Mouse (Mus musculus): ENCODE measurements at regions not wholly inside any gene's neighbourhood (a gene's known extent, or its start where the extent isn't known, plus 50 kb on each side); places are given as distances from the start of the nearest gene placed in this dataset.

DNA sequence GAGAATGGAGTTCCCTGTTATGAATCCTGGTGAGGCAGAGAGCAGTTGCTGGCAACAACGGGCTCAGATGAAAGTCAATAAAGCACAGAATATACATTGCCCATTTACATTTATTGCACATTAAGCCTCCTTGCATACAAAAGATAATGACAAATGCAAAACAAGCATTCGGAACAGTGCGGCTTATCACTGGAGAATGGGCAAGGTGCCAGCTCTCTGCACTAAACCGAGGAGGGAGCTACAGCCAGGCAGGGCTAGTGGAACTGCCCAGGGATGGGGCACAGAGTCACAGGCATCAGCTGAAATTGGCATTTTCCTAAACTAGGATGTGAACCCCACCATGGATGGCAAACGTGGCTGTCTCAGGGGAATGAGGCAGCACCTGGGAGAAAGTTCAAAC is 2514.8 kb upstream of the 5930422O12Rik start:
- WGBS (ENCODE audit: insufficient replicate concordance), result 57% methylated on average over 5 of the region's 5 CpGs

DNA sequence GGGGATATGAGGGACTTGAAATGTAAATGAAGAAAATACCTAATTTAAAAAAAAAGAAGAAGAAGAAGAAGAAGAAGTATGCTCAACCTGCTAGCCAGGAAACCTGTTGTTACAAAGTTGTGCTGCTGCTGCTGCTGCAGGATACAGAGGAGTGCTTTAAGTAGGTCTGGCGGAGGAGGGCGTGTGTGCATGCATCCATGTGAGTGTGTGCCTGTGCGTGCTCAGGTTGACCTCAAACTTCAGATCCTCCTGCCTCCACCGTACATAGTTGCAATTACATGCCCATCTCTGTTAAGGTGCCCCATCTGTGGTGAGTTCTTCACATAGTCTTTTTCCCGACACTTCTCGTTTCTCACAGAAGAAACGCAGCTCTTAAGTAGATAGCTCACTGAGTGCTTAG is 2513.4 kb upstream of the 5930422O12Rik start:
- no peak for ATAC-seq (ENCODE audit: low read depth)
- Histone ChIP-seq H3K9me3 (replicated peaks; ENCODE audit: control insufficient read depth, low read length) (no peaks in the 10 kb centered on the region), H3K4me1 (ENCODE audit: control insufficient read depth, low read depth, low read length) (no peaks in the 10 kb centered on the region), H3K4me2 (ENCODE audit: low read depth, low read length) (no peak overlapping the region), H3K4me3 (ENCODE audit: low read depth, low read length) (no peak overlapping the region), H3K9ac (ENCODE audit: low read depth, low read length) (no peak overlapping the region), H3K27me3 (ENCODE audit: control insufficient read depth, insufficient read depth, low read depth, low read length) (no peaks in the 10 kb centered on the region), H3K36me3 (ENCODE audit: control insufficient read depth, insufficient read depth) (no peaks in the 10 kb centered on the region), H3K27ac (ENCODE audit: low read length) (no peak overlapping the region)
- WGBS (ENCODE audit: insufficient replicate concordance), result 57% methylated on average over 7 of the region's 7 CpGs

More for the DNA sequence above, 2514.8 kb upstream of the 5930422O12Rik start:
- no peaks in the 10 kb centered on the region for H3K4me1 ChIP-seq (ENCODE audit: control insufficient read depth, low read depth, low read length)
- H3K9ac ChIP-seq (ENCODE audit: low read depth, low read length), result no peak overlapping the region
- H3K27ac ChIP-seq (ENCODE audit: low read length), result no peak overlapping the region
- H3K9me3 ChIP-seq (replicated peaks; ENCODE audit: control insufficient read depth, low read length), result no peaks in the 10 kb centered on the region
- no peak overlapping the region for H3K4me3 ChIP-seq (ENCODE audit: low read depth, low read length)
- H3K36me3 ChIP-seq (ENCODE audit: control insufficient read depth, insufficient read depth), result no peaks in the 10 kb centered on the region
- no peak overlapping the region for H3K4me2 ChIP-seq (ENCODE audit: low read depth, low read length)
- ATAC-seq (ENCODE audit: low read depth), result no peak
- no peaks in the 10 kb centered on the region for H3K27me3 ChIP-seq (ENCODE audit: control insufficient read depth, insufficient read depth, low read depth, low read length)

DNA sequence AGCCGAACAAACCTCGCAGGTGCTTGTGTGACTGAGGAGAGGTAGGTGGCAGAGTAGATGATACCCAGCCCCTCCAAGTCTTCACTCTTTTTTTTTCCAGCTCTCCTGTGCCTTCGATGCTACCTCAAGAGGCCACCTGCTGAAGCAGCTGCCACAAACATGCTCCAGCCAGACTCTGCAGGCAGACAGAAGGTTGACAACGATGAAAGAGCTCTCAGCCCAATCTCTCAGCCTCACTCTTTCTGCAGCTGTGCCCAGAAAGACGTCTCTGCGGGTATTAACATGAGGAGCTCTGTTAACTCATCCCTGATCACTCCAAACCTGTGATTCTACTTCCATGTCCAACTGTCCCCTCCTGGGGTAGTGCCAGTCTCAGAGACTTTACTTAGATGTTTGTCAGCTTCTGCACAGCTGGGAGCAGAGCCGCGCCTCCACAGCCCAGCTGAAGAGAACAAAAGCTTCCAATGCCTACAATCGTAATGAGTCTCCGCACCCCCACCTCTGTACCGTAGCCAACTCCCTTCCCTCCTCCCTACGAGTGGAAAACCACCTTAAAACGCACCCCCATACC is 2512.8 kb upstream of the 5930422O12Rik start:
- Histone ChIP-seq H3K4me2 (ENCODE audit: low read depth, low read length) (peak overlapping the region; percentile 41), H3K36me3 (ENCODE audit: control insufficient read depth, insufficient read depth) (no peaks in the 10 kb centered on the region), H3K9me3 (replicated peaks; ENCODE audit: control insufficient read depth, low read length) (no peaks in the 10 kb centered on the region), H3K27me3 (ENCODE audit: control insufficient read depth, insufficient read depth, low read depth, low read length) (no peaks in the 10 kb centered on the region), H3K4me3 (ENCODE audit: low read depth, low read length) (peak overlapping the region; percentile 14; the same call in 1 of the 2 replicates), H3K9ac (ENCODE audit: low read depth, low read length) (no peak overlapping the region), H3K4me1 (ENCODE audit: control insufficient read depth, low read depth, low read length) (no peaks in the 10 kb centered on the region), H3K27ac (ENCODE audit: low read length) (no peak overlapping the region)
- ATAC-seq (ENCODE audit: low read depth), result no peak
- 11% methylated on average over 13 of the region's 13 CpGs for WGBS (ENCODE audit: insufficient replicate concordance)

DNA sequence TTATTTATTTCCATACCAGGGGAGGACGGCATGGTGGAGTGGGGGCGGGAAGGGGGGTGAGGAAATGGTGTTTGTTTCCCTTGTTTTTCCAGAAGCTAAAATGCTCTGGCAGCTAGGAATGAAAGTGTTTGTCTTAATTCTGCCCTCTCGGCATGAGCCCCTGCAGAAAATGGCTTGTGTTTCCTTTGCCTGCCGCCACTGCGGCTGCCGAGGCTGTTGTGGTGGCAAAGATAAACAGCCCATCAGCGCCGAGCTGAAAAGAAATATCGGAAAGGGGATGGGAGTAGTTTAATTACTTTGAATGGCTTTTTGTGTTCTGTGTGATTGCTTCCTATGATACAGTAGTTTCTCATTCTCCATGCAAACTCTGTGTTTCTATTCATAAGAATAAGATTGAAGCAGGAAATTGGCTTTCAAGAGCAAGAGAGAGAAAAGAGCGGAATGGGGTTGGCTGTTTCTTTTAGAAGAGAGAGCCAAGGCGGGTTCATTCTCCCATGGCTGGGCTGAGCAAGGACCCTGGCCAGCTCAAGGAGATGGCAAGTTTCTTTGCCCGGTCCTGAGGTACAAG is 2512.2 kb upstream of the 5930422O12Rik start:
- Histone ChIP-seq H3K36me3 (ENCODE audit: control insufficient read depth, insufficient read depth) (no peaks in the 10 kb centered on the region), H3K4me2 (ENCODE audit: low read depth, low read length) (peak overlapping the region; percentile 41), H3K27me3 (ENCODE audit: control insufficient read depth, insufficient read depth, low read depth, low read length) (no peaks in the 10 kb centered on the region), H3K4me1 (ENCODE audit: control insufficient read depth, low read depth, low read length) (no peaks in the 10 kb centered on the region), H3K9me3 (replicated peaks; ENCODE audit: control insufficient read depth, low read length) (no peaks in the 10 kb centered on the region), H3K27ac (ENCODE audit: low read length) (no peak overlapping the region), H3K9ac (ENCODE audit: low read depth, low read length) (no peak overlapping the region), H3K4me3 (ENCODE audit: low read depth, low read length) (peak overlapping the region; percentile 14; the same call in 1 of the 2 replicates)
- WGBS (ENCODE audit: insufficient replicate concordance), result 7% methylated on average over 12 of the region's 12 CpGs
- ATAC-seq (ENCODE audit: low read depth), result no peak

DNA sequence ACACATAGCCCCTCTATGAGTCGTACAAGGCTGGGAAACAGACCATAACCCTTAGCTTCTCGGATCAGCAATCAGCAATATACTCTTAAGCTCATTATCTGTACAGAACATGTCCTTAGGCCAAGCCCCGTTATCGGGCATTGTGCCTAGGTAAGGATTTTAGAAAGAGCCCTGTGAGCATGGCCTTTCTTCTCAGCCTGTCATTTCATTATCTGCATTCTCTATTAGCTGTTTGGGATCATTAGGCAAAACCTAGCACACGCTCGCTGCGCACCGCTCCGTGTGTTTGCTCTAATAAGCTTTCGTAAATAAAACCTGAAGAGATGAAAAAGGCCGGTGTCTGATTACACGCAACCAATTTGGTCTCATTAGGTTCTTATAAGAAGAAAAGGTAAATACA is 2507.1 kb upstream of the 5930422O12Rik start:
- H3K36me3 ChIP-seq (ENCODE audit: control insufficient read depth, insufficient read depth), result no peaks in the 10 kb centered on the region
- no peaks in the 10 kb centered on the region for H3K9me3 ChIP-seq (replicated peaks; ENCODE audit: control insufficient read depth, low read length)
- ATAC-seq (ENCODE audit: low read depth), result no peak
- no peaks in the 10 kb centered on the region for H3K27me3 ChIP-seq (ENCODE audit: control insufficient read depth, insufficient read depth, low read depth, low read length)
- no peak overlapping the region for H3K4me2 ChIP-seq (ENCODE audit: low read depth, low read length)
- no peak overlapping the region for H3K9ac ChIP-seq (ENCODE audit: low read depth, low read length)
- no peaks in the 10 kb centered on the region for H3K4me1 ChIP-seq (ENCODE audit: control insufficient read depth, low read depth, low read length)
- H3K4me3 ChIP-seq (ENCODE audit: low read depth, low read length), result no peak overlapping the region
- 72% methylated on average over 12 of the region's 12 CpGs for WGBS (ENCODE audit: insufficient replicate concordance)
- no peak overlapping the region for H3K27ac ChIP-seq (ENCODE audit: low read length)

DNA sequence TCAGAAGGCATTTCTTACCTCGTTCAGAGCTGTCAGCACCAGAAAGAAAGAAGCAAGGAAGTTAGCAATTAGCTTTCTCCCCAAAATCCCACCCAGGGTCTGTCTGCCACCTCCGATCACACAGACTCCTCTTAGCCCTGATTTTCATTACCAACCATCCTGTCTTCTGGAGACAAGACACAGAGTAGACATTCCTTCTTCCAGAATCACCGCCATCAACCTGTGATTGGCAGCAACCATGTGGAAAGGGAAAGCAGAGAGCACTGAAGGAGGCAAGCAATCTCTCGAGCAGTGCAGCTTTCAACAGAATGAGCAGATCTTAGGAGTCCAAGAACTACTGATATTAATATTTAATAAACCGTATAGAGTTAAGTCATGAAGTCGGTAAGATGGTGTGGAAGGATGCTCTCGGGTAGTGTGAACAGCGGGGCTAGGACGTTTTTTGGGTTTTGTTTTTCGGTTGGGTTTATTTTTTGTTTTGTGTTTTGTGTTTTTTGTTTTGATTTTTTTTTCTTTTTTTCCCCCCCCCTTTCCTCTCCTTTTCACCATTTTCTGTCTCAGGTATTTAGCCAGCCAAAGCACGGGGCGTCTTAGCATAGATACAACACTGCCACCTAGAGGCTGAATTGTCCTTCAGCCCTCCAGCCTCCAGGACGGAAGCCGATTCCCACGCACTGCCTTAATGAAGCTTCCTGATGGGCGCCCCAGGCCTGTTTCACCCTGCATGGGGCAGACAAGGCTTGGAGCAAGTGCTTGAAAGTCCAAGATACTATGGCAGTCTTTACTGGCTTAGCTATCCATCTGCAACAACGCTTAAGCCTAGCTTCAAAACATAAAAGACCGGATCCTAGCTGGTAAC is 2505.0 kb upstream of the 5930422O12Rik start:
- Histone ChIP-seq H3K27me3 (ENCODE audit: control insufficient read depth, insufficient read depth, low read depth, low read length) (no peaks in the 10 kb centered on the region), H3K36me3 (ENCODE audit: control insufficient read depth, insufficient read depth) (no peaks in the 10 kb centered on the region), H3K4me3 (ENCODE audit: low read depth, low read length) (no peak overlapping the region), H3K27ac (ENCODE audit: low read length) (no peak overlapping the region), H3K4me2 (ENCODE audit: low read depth, low read length) (no peak overlapping the region), H3K9me3 (replicated peaks; ENCODE audit: control insufficient read depth, low read length) (no peaks in the 10 kb centered on the region), H3K4me1 (ENCODE audit: control insufficient read depth, low read depth, low read length) (no peaks in the 10 kb centered on the region), H3K9ac (ENCODE audit: low read depth, low read length) (no peak overlapping the region)
- ATAC-seq (ENCODE audit: low read depth), result no peak
- WGBS (ENCODE audit: insufficient replicate concordance), result 34% methylated on average over 18 of the region's 18 CpGs

DNA sequence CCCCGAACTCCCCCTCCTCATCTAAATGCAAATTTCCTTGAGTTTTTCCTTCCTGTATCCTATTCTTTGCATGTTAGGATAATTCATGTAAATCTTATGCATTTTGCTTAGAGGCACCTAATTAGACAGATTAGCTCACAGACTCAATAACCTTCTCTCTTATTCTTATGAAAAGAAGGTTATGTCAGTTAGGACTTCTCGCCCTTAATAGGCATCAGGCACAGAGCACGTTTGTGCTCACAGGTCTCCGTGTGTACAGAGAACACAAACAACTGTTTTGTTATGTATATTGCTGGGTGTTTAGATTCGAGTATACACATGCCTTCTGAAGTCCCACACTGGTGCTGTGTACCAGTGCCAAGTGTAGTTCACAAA is 2504.4 kb upstream of the 5930422O12Rik start:
- Histone ChIP-seq H3K4me2 (ENCODE audit: low read depth, low read length) (no peak overlapping the region), H3K4me1 (ENCODE audit: control insufficient read depth, low read depth, low read length) (no peaks in the 10 kb centered on the region), H3K4me3 (ENCODE audit: low read depth, low read length) (no peak overlapping the region), H3K27me3 (ENCODE audit: control insufficient read depth, insufficient read depth, low read depth, low read length) (no peaks in the 10 kb centered on the region), H3K36me3 (ENCODE audit: control insufficient read depth, insufficient read depth) (no peaks in the 10 kb centered on the region), H3K27ac (ENCODE audit: low read length) (no peak overlapping the region), H3K9me3 (replicated peaks; ENCODE audit: control insufficient read depth, low read length) (no peaks in the 10 kb centered on the region), H3K9ac (ENCODE audit: low read depth, low read length) (no peak overlapping the region)
- no peak for ATAC-seq (ENCODE audit: low read depth)
- 26% methylated on average over 5 of the region's 5 CpGs for WGBS (ENCODE audit: insufficient replicate concordance)

DNA sequence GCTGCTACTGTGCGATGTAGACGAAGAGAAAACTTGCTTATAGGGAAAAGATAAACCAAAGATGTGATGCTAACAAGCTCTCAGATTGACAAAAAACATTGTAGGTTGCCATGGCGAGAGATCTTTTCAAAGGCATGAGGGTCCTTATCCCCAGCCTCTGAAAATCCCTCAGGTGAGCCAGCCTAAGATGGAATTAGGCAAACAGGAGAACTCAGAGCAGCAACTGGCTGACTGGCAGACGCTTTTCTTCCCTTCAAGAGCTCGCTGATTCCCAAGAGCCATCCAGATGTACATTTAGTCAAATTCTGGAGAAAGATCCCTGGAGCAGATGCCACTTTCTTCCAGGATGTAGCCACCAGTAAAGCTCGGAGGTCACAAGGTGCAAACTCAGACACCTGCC is 2503.9 kb upstream of the 5930422O12Rik start:
- H3K4me1 ChIP-seq (ENCODE audit: control insufficient read depth, low read depth, low read length), result no peaks in the 10 kb centered on the region
- H3K27me3 ChIP-seq (ENCODE audit: control insufficient read depth, insufficient read depth, low read depth, low read length), result no peaks in the 10 kb centered on the region
- no peaks in the 10 kb centered on the region for H3K36me3 ChIP-seq (ENCODE audit: control insufficient read depth, insufficient read depth)
- no peak for ATAC-seq (ENCODE audit: low read depth)
- no peak overlapping the region for H3K27ac ChIP-seq (ENCODE audit: low read length)
- no peaks in the 10 kb centered on the region for H3K9me3 ChIP-seq (replicated peaks; ENCODE audit: control insufficient read depth, low read length)
- H3K4me3 ChIP-seq (ENCODE audit: low read depth, low read length), result no peak overlapping the region
- 50% methylated on average over 6 of the region's 6 CpGs for WGBS (ENCODE audit: insufficient replicate concordance)
- H3K4me2 ChIP-seq (ENCODE audit: low read depth, low read length), result no peak overlapping the region
- no peak overlapping the region for H3K9ac ChIP-seq (ENCODE audit: low read depth, low read length)

DNA sequence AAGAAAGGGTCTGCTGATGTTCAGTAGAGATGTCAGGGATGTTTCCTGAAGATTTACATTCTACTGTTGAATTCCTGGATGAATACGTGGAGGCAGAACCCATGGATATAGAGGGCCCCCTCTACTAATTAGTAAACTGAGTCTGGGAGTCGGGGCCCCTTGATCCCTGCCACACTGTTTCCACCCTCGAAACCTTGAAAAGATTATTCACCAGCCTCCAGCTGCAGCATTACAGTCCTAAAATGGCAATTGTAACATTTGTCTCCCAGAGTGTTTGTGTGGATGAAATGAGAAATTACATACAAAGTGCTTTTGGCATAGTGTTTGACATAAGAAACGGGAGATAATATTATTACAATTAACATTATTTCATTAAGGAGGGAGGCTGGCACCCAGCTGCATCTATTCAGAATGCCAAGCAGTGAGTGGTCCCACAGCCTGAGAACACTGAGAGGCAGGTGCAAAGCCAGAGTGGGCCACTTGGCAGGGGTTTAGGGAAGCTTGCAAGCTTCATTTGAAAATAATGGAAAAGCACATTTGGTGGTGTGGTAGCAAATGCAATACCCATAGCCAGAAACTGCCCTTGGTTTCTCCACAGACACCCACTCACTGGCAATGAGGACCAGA is 2490.9 kb upstream of the 5930422O12Rik start:
- no peak overlapping the region for H3K4me2 ChIP-seq (ENCODE audit: low read depth, low read length)
- no peak overlapping the region for H3K27ac ChIP-seq (ENCODE audit: low read length)
- no peaks in the 10 kb centered on the region for H3K36me3 ChIP-seq (ENCODE audit: control insufficient read depth, insufficient read depth)
- 61% methylated on average over 4 of the region's 4 CpGs for WGBS (ENCODE audit: insufficient replicate concordance)
- no peaks in the 10 kb centered on the region for H3K4me1 ChIP-seq (ENCODE audit: control insufficient read depth, low read depth, low read length)
- H3K27me3 ChIP-seq (ENCODE audit: control insufficient read depth, insufficient read depth, low read depth, low read length), result no peaks in the 10 kb centered on the region
- ATAC-seq (ENCODE audit: low read depth), result no peak
- H3K4me3 ChIP-seq (ENCODE audit: low read depth, low read length), result no peak overlapping the region
- H3K9me3 ChIP-seq (replicated peaks; ENCODE audit: control insufficient read depth, low read length), result no peaks in the 10 kb centered on the region
- no peak overlapping the region for H3K9ac ChIP-seq (ENCODE audit: low read depth, low read length)

Data from liver, embryonic 16.5 days (tissue).